Mouse (Mus musculus) liver, adult 2 months (tissue): ENCODE measurements at regions not wholly inside any gene's neighbourhood (a gene's known extent, or its start where the extent isn't known, plus 50 kb on each side); places are given as distances from the start of the nearest gene placed in this dataset.

Experiments
- DNase-seq: peaks from one replicate; pipeline ENCODE4 v3.0.0-alpha.2; 2011; ENCODE audit warnings: low read depth, low spot score; ENCODE audit errors: extremely low read depth
- H3K27ac ChIP-seq: fragments of 200-500 bp; replicated peaks from 2 replicates; pipeline ENCODE4 v1.5.1; 2012; ENCODE audit warnings: low read depth, mild to moderate bottlenecking, control low read depth, inconsistent platforms, low read length; ENCODE audit not compliant: insufficient read depth
- H3K27me3 ChIP-seq: fragments of 200-500 bp; 2 replicates; pipeline ENCODE4 v1.6.1; 2012; ENCODE audit warnings: mild to moderate bottlenecking, moderate library complexity, low read length, inconsistent platforms; ENCODE audit not compliant: control insufficient read depth, insufficient read depth
- H3K36me3 ChIP-seq: fragments of 200-500 bp; 2 replicates; pipeline ENCODE4 v1.6.1; 2012; ENCODE audit warnings: low read length, inconsistent platforms; ENCODE audit not compliant: control insufficient read depth, insufficient read depth
- H3K4me1 ChIP-seq: fragments of 200-500 bp; 2 replicates; pipeline ENCODE4 v1.6.1; 2011; ENCODE audit warnings: low read length; ENCODE audit not compliant: control insufficient read depth, insufficient read depth
- H3K4me3 ChIP-seq: fragments of 200-500 bp; 2 replicates; pipeline ENCODE4 v1.5.1; 2011; ENCODE audit warnings: low read depth, mild to moderate bottlenecking, control low read depth, low read length, moderate library complexity; ENCODE audit not compliant: insufficient read depth
- H3K79me2 ChIP-seq: fragments of 200-500 bp; 2 replicates; pipeline ENCODE4 v1.6.1; 2012; ENCODE audit warnings: inconsistent platforms, mild to moderate bottlenecking, low read length, moderate library complexity; ENCODE audit not compliant: control insufficient read depth, insufficient read depth
- H3K9ac ChIP-seq: fragments of 200-500 bp; 2 replicates; pipeline ENCODE4 v1.6.1; 2012; ENCODE audit warnings: low read depth, mild to moderate bottlenecking, control low read depth, inconsistent platforms, low read length
- CTCF ChIP-seq: fragments of 200-500 bp; IDR thresholded peaks from 2 replicates; pipeline ENCODE4 v1.5.1; 2011; ENCODE audit warnings: low read depth, low read length, control low read depth
- POLR2A ChIP-seq: fragments of 200-500 bp; IDR thresholded peaks from 2 replicates; pipeline ENCODE4 v1.6.1; 2011; ENCODE audit warnings: low read length, control low read depth; ENCODE audit not compliant: insufficient read depth; ENCODE audit errors: extremely low read depth
- WGBS: fragments of 180-500 bp; shearing (Covaris S2); methylation state at CpG from one replicate; pipeline ENCODE4 v1.1.7; 2018; 5-methylcytosine and 5-hydroxymethylcytosine counted together

- Histone ChIP-seq H3K4me3 (no peak overlapping the region), H3K4me1 (peaks cover 9% of the 10 kb centered on the region), H3K36me3 (no peaks in the 10 kb centered on the region), H3K27ac (no peak overlapping the region), H3K79me2 (no peaks in the 10 kb centered on the region), H3K9ac (no peak overlapping the region), H3K27me3 (no peaks in the 10 kb centered on the region)
- WGBS = 100% methylated on average over 2 of the region's 2 CpGs
- TF ChIP-seq POLR2A (no peak), CTCF (no peak)
- DNase-seq = no peak
Measured at GRCm38 (mm10) chr6:100436507-100436906, 149.2 kb upstream of the Rybp start.

GRCm38 (mm10) chr6:100435222-100435621, 147.9 kb upstream of the Rybp start:
- Histone ChIP-seq H3K79me2 (no peaks in the 10 kb centered on the region), H3K4me3 (no peak overlapping the region), H3K27ac (no peak overlapping the region), H3K9ac (no peak overlapping the region), H3K36me3 (no peaks in the 10 kb centered on the region), H3K4me1 (peaks cover 15% of the 10 kb centered on the region), H3K27me3 (no peaks in the 10 kb centered on the region)
- TF ChIP-seq CTCF = no peak
- TF ChIP-seq POLR2A = no peak
- 75% methylated on average over 5 of the region's 5 CpGs for WGBS
- DNase-seq = no peak

- TF ChIP-seq POLR2A (no peak), CTCF (no peak)
- 92% methylated on average over 9 of the region's 9 CpGs for WGBS
Measured at GRCm38 (mm10) chr6:100433534-100433867, 146.2 kb upstream of the Rybp start.

GRCm38 (mm10) chr6:100432688-100433533, 145.6 kb upstream of the Rybp start:
- WGBS = 54% methylated on average over 17 of the region's 17 CpGs
- H3K4me1 ChIP-seq = peaks cover 28% of the 10 kb centered on the region
- H3K27me3 ChIP-seq = no peaks in the 10 kb centered on the region
- TF ChIP-seq POLR2A = no peak
- TF ChIP-seq CTCF = no peak
- peak overlapping the region; percentile 7; the same call in 1 of the 2 replicates for H3K9ac ChIP-seq
- DNase-seq = peak; percentile 89
- H3K27ac ChIP-seq = peak overlapping the region; percentile 63
- H3K4me3 ChIP-seq = no peak overlapping the region
- no peaks in the 10 kb centered on the region for H3K36me3 ChIP-seq
- H3K79me2 ChIP-seq = no peaks in the 10 kb centered on the region

More at GRCm38 (mm10) chr6:100433534-100433867, 146.2 kb upstream of the Rybp start:
- Histone ChIP-seq H3K4me1 (peaks cover 26% of the 10 kb centered on the region), H3K27ac (no peak overlapping the region), H3K4me3 (no peak overlapping the region), H3K79me2 (no peaks in the 10 kb centered on the region), H3K27me3 (no peaks in the 10 kb centered on the region), H3K9ac (no peak overlapping the region), H3K36me3 (no peaks in the 10 kb centered on the region)
- no peak for DNase-seq

DNA sequence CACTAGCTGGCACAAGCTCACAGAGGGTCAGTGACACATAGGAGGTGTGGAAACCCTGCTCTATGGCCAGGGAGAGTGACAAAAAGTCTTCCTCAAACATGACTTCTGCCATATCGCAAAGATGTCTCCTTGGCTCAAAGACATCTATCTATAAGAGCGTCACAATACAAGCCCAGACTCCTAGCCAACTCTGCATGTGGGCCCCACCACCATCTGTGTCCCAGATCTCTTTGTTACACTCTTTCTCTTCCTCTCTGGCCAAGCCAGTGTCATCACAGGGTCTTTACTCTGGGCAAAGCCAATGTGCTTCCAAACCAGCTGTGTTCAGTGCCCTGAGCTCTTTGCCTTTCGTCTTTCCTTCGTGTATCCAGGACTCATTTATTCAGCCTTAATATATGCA, 143.0 kb upstream of the Rybp start:
- H3K27ac ChIP-seq = no peak overlapping the region
- H3K27me3 ChIP-seq = no peaks in the 10 kb centered on the region
- peak; percentile 89 for DNase-seq
- H3K4me1 ChIP-seq = peaks cover 28% of the 10 kb centered on the region
- no peaks in the 10 kb centered on the region for H3K36me3 ChIP-seq
- TF ChIP-seq POLR2A (no peak), CTCF (no peak)
- no peak overlapping the region for H3K4me3 ChIP-seq
- no peaks in the 10 kb centered on the region for H3K79me2 ChIP-seq
- no peak overlapping the region for H3K9ac ChIP-seq
- WGBS = 54% methylated on average over 4 of the region's 4 CpGs

- Histone ChIP-seq H3K27ac (no peak overlapping the region), H3K9ac (no peak overlapping the region), H3K79me2 (no peaks in the 10 kb centered on the region), H3K27me3 (no peaks in the 10 kb centered on the region), H3K36me3 (no peaks in the 10 kb centered on the region), H3K4me3 (no peak overlapping the region), H3K4me1 (peaks cover 28% of the 10 kb centered on the region)
- no peak for DNase-seq
- TF ChIP-seq POLR2A (no peak), CTCF (no peak)
- 65% methylated on average over 6 of the region's 6 CpGs for WGBS
Measured at GRCm38 (mm10) chr6:100429511-100429910, 142.2 kb upstream of the Rybp start.
